Mouse (Mus musculus) spleen, adult 2 months (tissue): Measurements from ENCODE around the gene Thap2.

Source experiments
- CTCF ChIP-seq: fragments of 200-500 bp; IDR thresholded peaks from 2 replicates; pipeline ENCODE4 v1.5.1; 2011; ENCODE audit warnings: mild to moderate bottlenecking, inconsistent platforms; ENCODE audit not compliant: insufficient read depth, insufficient read length, insufficient replicate concordance; ENCODE audit errors: extremely low read depth
- POLR2A ChIP-seq: fragments of 200-500 bp; IDR thresholded peaks from 2 replicates; pipeline ENCODE4 v1.6.1; 2011; ENCODE audit warnings: low read depth, low read length, inconsistent platforms

GRCm38 (mm10) chr10:115361840-115362622 is 22.2 kb downstream of the Thap2 start, which contains the start of gene Tmem19:
- TF ChIP-seq POLR2A = peak; percentile 91
- no peak for TF ChIP-seq CTCF
